Mouse (Mus musculus) testis, adult 2 months (tissue): ENCODE measurements at regions not wholly inside any gene's neighbourhood (a gene's known extent, or its start where the extent isn't known, plus 50 kb on each side); places are given as distances from the start of the nearest gene placed in this dataset.

Experiments
- CTCF ChIP-seq: fragments of 200-500 bp; IDR thresholded peaks from 2 replicates; pipeline ENCODE4 v1.5.1; 2012; ENCODE audit warnings: low read depth, mild to moderate bottlenecking, inconsistent platforms, low read length, moderate library complexity; ENCODE audit not compliant: control insufficient read depth, insufficient read depth, insufficient replicate concordance
- POLR2A ChIP-seq: fragments of 200-500 bp; IDR thresholded peaks from 2 replicates; pipeline ENCODE4 v1.6.1; 2012; ENCODE audit warnings: low read depth, mild to moderate bottlenecking, inconsistent platforms, low read length, moderate library complexity; ENCODE audit not compliant: control insufficient read depth

DNA sequence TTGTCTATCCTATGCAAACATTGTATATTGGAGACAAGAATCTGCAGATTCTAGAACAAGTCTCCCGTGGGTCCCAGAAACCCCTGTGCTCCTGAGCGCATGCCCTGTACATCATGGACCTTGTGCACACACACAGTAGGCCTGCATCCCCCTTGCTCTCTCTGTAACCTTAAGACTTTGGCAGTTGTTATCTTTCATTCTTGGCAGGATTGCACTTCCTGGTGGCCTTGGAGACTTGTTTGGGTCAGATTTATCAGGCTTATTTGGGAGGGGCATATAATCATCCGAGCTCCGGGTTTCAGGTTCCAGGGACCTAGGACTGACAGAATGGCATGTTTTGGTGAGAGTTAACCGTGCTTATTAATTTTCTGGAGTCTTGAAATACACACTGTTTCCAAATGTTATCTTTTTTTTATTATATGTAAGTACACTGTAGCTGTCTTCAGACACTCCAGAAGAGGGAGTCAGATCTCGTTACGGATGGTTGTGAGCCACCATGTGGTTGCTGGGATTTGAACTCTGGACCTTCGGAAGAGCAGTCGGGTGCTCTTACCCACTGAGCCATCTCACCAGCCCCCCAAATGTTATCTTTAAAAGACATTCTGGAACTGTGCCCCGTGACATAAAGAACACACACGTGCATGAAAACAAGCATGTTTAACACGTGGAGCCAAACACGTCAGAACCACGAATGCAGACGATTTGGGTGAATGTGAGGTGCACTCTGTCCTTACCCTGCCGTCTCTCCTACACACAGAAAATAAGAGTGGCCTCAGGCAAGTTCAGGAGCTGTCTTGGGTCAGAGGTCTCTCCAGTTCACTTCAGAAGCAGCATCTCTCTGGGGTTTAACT is 114.1 kb downstream of the Tomm20 start:
- TF ChIP-seq POLR2A = no peak
- TF ChIP-seq CTCF = no peak
